Mouse (Mus musculus): ENCODE measurements at regions not wholly inside any gene's neighbourhood (a gene's known extent, or its start where the extent isn't known, plus 50 kb on each side); places are given as distances from the start of the nearest gene placed in this dataset.

GRCm38 (mm10) chr1:34740891-34741290 is 102.0 kb downstream of the Fam168b start:
- ATAC-seq (no peak), DNase-seq (ENCODE audit: low read depth, low spot score) (no peak)
- H3K27me3 ChIP-seq: peaks cover 20% of the 10 kb centered on the region
- POLR2A ChIA-PET: no interaction called here
- in situ Hi-C loops (cut with MboI; ENCODE audit: low pct_unique_long_range_greater_than_20kb): loop anchor here (5.0 kb wide), 1 partner anchor 131 kb away; no protein-coding TSS in a partner anchor
- TF ChIP-seq CTCF (IDR thresholded peaks at IDR 0.05): no peak
- CTCF ChIA-PET: interaction anchor here (0.7 to 0.9 kb wide), 2 partner anchors 251 to 734 kb away, joined by 3 read pairs; no protein-coding TSS in a partner anchor

DNA sequence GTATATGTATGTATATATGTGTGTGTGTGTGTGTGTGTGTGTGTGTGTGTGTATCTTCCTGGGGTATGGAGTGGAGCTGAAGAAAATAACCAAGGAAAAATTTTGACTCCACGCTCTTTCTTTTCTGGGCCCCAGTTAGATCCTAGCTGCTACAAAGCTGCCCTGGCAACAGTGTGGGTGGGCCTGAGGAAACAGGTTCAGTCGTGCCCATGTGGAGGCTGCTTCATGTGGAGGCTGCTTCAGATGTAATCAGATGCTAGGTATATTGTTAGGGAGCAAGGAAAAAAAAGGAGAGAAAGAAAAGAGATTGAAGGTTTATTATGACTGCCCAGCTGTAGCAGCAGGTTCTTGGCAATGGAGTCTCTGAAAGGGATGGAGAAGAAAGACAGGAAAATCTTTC is 100.6 kb downstream of the Fam168b start:
- in situ Hi-C loops (cut with MboI; ENCODE audit: low pct_unique_long_range_greater_than_20kb): loop anchor here (5.0 kb wide), 1 partner anchor 130 kb away; no protein-coding TSS in a partner anchor

DNA sequence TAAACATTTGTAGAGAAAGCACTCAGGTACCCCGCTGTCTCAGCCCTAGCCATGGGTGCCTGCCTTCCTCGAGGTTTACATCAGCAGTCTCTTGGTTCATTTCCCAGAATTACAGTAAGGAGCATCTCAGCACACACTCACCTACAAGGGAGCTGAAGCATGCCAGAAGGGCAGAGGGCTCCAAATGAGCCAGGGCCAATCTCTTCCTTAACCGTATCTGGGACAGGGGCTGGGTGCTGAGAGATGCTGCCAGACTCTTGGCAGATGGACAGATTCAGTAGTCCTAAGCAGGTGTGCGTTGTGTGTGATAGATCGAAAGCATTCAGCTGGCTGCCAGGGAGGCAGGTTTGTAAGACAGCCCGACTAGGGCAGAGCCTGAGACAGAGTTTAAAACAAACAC is 97.0 kb downstream of the Fam168b start:
- DNase-seq (ENCODE audit: low read depth, low spot score) (no peak), ATAC-seq (no peak)
- in situ Hi-C loops (cut with MboI; ENCODE audit: low pct_unique_long_range_greater_than_20kb): no loop called here
- CTCF ChIA-PET: no interaction called here
- no peak for TF ChIP-seq CTCF (IDR thresholded peaks at IDR 0.05)
- H3K27me3 ChIP-seq: peaks cover 44% of the 10 kb centered on the region
- POLR2A ChIA-PET: no interaction called here

More for the DNA sequence above, 100.6 kb downstream of the Fam168b start:
- TF ChIP-seq CTCF (IDR thresholded peaks at IDR 0.05): no peak
- ChIA-PET POLR2A (no interaction called here), CTCF (no interaction called here)
- ATAC-seq: no peak
- peaks cover 25% of the 10 kb centered on the region for H3K27me3 ChIP-seq
- DNase-seq (ENCODE audit: low read depth, low spot score): no peak

DNA sequence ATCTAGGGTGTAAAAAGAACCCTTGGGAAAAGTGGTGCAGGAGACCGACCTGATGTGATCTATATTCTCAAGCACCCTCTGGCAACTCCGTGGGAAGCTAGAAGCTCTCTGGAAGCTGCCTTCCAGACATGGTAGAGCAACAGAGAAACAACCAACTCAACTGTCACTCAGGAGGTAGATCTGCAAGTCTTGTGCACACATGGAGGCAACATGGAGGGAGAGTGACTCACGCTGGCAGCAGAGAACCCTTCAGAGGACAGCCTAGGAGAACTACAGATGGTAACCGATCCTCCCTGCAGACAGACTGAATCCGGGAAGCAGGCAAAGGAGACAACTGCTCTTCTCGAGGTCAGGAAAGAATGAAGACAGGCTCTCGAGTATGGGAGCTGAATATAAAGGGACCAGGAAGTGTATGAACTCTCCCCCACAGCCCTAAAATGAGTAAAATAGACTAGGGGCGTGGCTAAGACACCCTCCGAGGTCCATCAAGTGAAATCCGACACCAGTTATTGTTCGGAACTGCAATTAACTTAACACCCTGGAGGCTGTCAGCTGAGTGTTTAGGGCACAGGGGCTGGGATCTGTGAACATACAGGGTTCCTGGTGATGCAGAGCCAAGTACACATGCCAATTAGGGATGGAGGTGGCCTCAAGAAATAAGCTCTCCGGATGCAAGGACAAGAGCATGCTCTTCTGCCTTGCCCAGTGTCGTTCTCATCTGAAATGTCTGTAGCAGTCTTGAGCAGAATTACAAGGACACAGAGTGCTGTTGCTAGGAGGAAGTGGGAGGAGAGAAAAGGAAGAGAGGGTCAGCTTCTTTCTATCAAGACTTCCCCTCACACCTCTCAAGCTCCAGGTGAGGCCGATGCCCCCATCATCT is 93.5 kb downstream of the Fam168b start:
- ChIA-PET POLR2A (no interaction called here), CTCF (interaction anchor here (1.1 kb wide), 1 partner anchor 11 kb away, joined by 5 read pairs; no protein-coding TSS in a partner anchor)
- in situ Hi-C loops (cut with MboI; ENCODE audit: low pct_unique_long_range_greater_than_20kb): no loop called here
- ATAC-seq (no peak), DNase-seq (ENCODE audit: low read depth, low spot score) (no peak)
- TF ChIP-seq CTCF (IDR thresholded peaks at IDR 0.05): no peak
- H3K27me3 ChIP-seq: peaks cover 59% of the 10 kb centered on the region

GRCm38 (mm10) chr1:34750061-34751054 is 92.5 kb downstream of the Fam168b start:
- TF ChIP-seq CTCF (IDR thresholded peaks at IDR 0.05): no peak
- no peak for DNase-seq (ENCODE audit: low read depth, low spot score)
- CTCF ChIA-PET: interaction anchor here (1.1 kb wide), 1 partner anchor 12 kb away, joined by 5 read pairs; no protein-coding TSS in a partner anchor
- H3K27me3 ChIP-seq: peaks cover 59% of the 10 kb centered on the region
- POLR2A ChIA-PET: interaction anchor here (0.5 kb wide), 1 partner anchor 34 kb away, joined by 3 read pairs; no protein-coding TSS in a partner anchor
- in situ Hi-C loops (cut with MboI; ENCODE audit: low pct_unique_long_range_greater_than_20kb): no loop called here
- no peak for ATAC-seq

- ATAC-seq (no peak), DNase-seq (ENCODE audit: low read depth, low spot score) (no peak)
- in situ Hi-C loops (cut with MboI; ENCODE audit: low pct_unique_long_range_greater_than_20kb): no loop called here
- ChIA-PET POLR2A (interaction anchor here (0.5 kb wide), 1 partner anchor 33 kb away, joined by 3 read pairs; no protein-coding TSS in a partner anchor), CTCF (no interaction called here)
- peaks cover 52% of the 10 kb centered on the region for H3K27me3 ChIP-seq
- no peak for TF ChIP-seq CTCF (IDR thresholded peaks at IDR 0.05)
Measured at GRCm38 (mm10) chr1:34751128-34751527, 91.7 kb downstream of the Fam168b start.

- peaks cover 64% of the 10 kb centered on the region for H3K27me3 ChIP-seq
- DNase-seq (ENCODE audit: low read depth, low spot score) (no peak), ATAC-seq (no peak)
- ChIA-PET CTCF (no interaction called here), POLR2A (no interaction called here)
- in situ Hi-C loops (cut with MboI; ENCODE audit: low pct_unique_long_range_greater_than_20kb): no loop called here
- no peak for TF ChIP-seq CTCF (IDR thresholded peaks at IDR 0.05)
Measured at GRCm38 (mm10) chr1:34753581-34753980, 89.3 kb downstream of the Fam168b start.

- CTCF ChIA-PET: no interaction called here
- in situ Hi-C loops (cut with MboI; ENCODE audit: low pct_unique_long_range_greater_than_20kb): no loop called here
Measured at GRCm38 (mm10) chr1:34760547-34760946, 82.3 kb downstream of the Fam168b start.

GRCm38 (mm10) chr1:34761436-34761835 is 81.4 kb downstream of the Fam168b start:
- in situ Hi-C loops (cut with MboI; ENCODE audit: low pct_unique_long_range_greater_than_20kb): no loop called here
- TF ChIP-seq CTCF (IDR thresholded peaks at IDR 0.05): no peak
- ATAC-seq: no peak
- peaks cover 70% of the 10 kb centered on the region for H3K27me3 ChIP-seq
- ChIA-PET POLR2A (no interaction called here), CTCF (no interaction called here)
- no peak for DNase-seq (ENCODE audit: low read depth, low spot score)

More at GRCm38 (mm10) chr1:34760547-34760946, 82.3 kb downstream of the Fam168b start:
- ATAC-seq: no peak
- no peak for DNase-seq (ENCODE audit: low read depth, low spot score)
- POLR2A ChIA-PET: no interaction called here
- no peak for TF ChIP-seq CTCF (IDR thresholded peaks at IDR 0.05)
- peaks cover 64% of the 10 kb centered on the region for H3K27me3 ChIP-seq

DNA sequence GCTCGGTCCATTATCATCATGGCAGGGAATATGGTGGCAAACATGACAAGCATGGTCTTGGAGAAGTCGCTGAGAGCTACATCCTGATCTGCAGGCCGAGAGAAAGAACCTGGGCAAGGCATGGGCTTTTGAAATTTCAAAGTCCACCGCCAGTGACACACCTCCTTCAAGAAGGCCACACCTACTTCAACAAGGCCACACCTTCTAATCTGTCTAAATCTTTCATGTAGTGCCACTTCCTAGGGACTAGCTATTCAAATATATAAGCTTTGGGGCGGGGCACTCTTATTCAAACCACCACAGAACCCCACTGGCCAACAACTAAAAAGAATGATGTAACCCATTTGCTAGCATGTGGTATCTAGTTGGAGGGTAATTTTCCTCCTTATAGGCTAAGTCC is 81.0 kb downstream of the Fam168b start:
- H3K27me3 ChIP-seq: peaks cover 66% of the 10 kb centered on the region
- DNase-seq (ENCODE audit: low read depth, low spot score) (no peak), ATAC-seq (no peak)
- in situ Hi-C loops (cut with MboI; ENCODE audit: low pct_unique_long_range_greater_than_20kb): no loop called here
- CTCF ChIA-PET: no interaction called here
- POLR2A ChIA-PET: no interaction called here
- no peak for TF ChIP-seq CTCF (IDR thresholded peaks at IDR 0.05)

All from Patski (cell line).